Mouse (Mus musculus): Measurements from ENCODE around the gene Pde7b.
"Not testable (repeated sequence)": the region's sequence is repeated elsewhere in the genome, so short reads cannot be mapped to it uniquely, and the experiment has no call there.

Pde7b gene

GRCm38 (mm10) chr10:20550161-20550560 is 174.7 kb downstream of the Pde7b start:
- DNase-seq (ENCODE audit: low read depth, low spot score), result no peak

GRCm38 (mm10) chr10:20548833-20549710 is 175.8 kb downstream of the Pde7b start:
- peak; percentile 39 for DNase-seq (ENCODE audit: low read depth, low spot score)

GRCm38 (mm10) chr10:20547951-20548551 is 176.8 kb downstream of the Pde7b start:
- DNase-seq (ENCODE audit: low read depth, low spot score), result peak; percentile 46

- no peak for DNase-seq (ENCODE audit: low read depth, low spot score)
Measured at GRCm38 (mm10) chr10:20543121-20543520, 181.8 kb downstream of the Pde7b start.

GRCm38 (mm10) chr10:20533811-20534210 is 191.1 kb downstream of the Pde7b start:
- no peak for DNase-seq (ENCODE audit: low read depth, low spot score)

- DNase-seq (ENCODE audit: low read depth, low spot score), result no peak
Measured at GRCm38 (mm10) chr10:20531921-20532320, 193.0 kb downstream of the Pde7b start.

GRCm38 (mm10) chr10:20528544-20529411 is 196.1 kb downstream of the Pde7b start:
- no peak for DNase-seq (ENCODE audit: low read depth, low spot score)

- DNase-seq (ENCODE audit: low read depth, low spot score), result no peak
Measured at GRCm38 (mm10) chr10:20527737-20528136, 197.1 kb downstream of the Pde7b start.

- no peak for DNase-seq (ENCODE audit: low read depth, low spot score)
Measured at GRCm38 (mm10) chr10:20518529-20518889, 206.4 kb downstream of the Pde7b start.

- not testable (repeated sequence) for DNase-seq (ENCODE audit: low read depth, low spot score)
Measured at GRCm38 (mm10) chr10:20517756-20518528, 206.9 kb downstream of the Pde7b start.

- no peak for DNase-seq (ENCODE audit: low read depth, low spot score)
Measured at GRCm38 (mm10) chr10:20513891-20514290, 211.0 kb downstream of the Pde7b start.

- no peak for DNase-seq (ENCODE audit: low read depth, low spot score)
Measured at GRCm38 (mm10) chr10:20513461-20513860, 211.4 kb downstream of the Pde7b start.

GRCm38 (mm10) chr10:20509819-20510218 is 215.1 kb downstream of the Pde7b start:
- DNase-seq (ENCODE audit: low read depth, low spot score), result no peak

- no peak for DNase-seq (ENCODE audit: low read depth, low spot score)
Measured at GRCm38 (mm10) chr10:20508497-20508896, 216.4 kb downstream of the Pde7b start.

GRCm38 (mm10) chr10:20507732-20508412 is 217.0 kb downstream of the Pde7b start:
- DNase-seq (ENCODE audit: low read depth, low spot score), result no peak

- DNase-seq (ENCODE audit: low read depth, low spot score), result no peak
Measured at GRCm38 (mm10) chr10:20507069-20507468, 217.8 kb downstream of the Pde7b start.

- DNase-seq (ENCODE audit: low read depth, low spot score), result no peak
Measured at GRCm38 (mm10) chr10:20505454-20505853, 219.4 kb downstream of the Pde7b start.

GRCm38 (mm10) chr10:20504800-20505199 is 220.1 kb downstream of the Pde7b start:
- DNase-seq (ENCODE audit: low read depth, low spot score), result no peak

GRCm38 (mm10) chr10:20503265-20504025 is 221.4 kb downstream of the Pde7b start:
- no peak for DNase-seq (ENCODE audit: low read depth, low spot score)

GRCm38 (mm10) chr10:20501221-20501620 is 223.7 kb downstream of the Pde7b start:
- DNase-seq (ENCODE audit: low read depth, low spot score), result no peak

Data from mesoderm, embryonic 11.5 days (tissue).